Mouse (Mus musculus): ENCODE measurements around the gene Cmc4. TPM values are rescaled to one million over a fixed set of nuclear protein-coding genes. Genes with fewer than 3 reads are reported as not detected.

Cmc4 gene
- polyA plus RNA-seq, 1 experiment from 2014 or later, result 15.9 TPM

Other genes with a start within 250 kb of the Cmc4 start
- gene Fundc2, start 34.2 kb downstream of the Cmc4 start, polyA plus RNA-seq (2016; fragmentation: Nextera tagmentation; extraction: Ambion mirVana), result 29.4 and 29.7 TPM in 2 replicates
- 0.69 and 0.74 TPM in 2 replicates for gene F8, start 34.0 kb downstream of the Cmc4 start, polyA plus RNA-seq (2016; fragmentation: Nextera tagmentation; extraction: Ambion mirVana)
- 9.1 and 9.3 TPM in 2 replicates for gene Mtcp1, start within 50 bp of the Cmc4 start, polyA plus RNA-seq (2016; fragmentation: Nextera tagmentation; extraction: Ambion mirVana)
- 75.7 and 84.5 TPM in 2 replicates for gene Brcc3, start within 50 bp of the Cmc4 start, polyA plus RNA-seq (2016; fragmentation: Nextera tagmentation; extraction: Ambion mirVana)
- gene Vbp1, start 97.7 kb upstream of the Cmc4 start, polyA plus RNA-seq (2016; fragmentation: Nextera tagmentation; extraction: Ambion mirVana), result 200 and 201 TPM in 2 replicates
- 10.2 and 11.7 TPM in 2 replicates for gene Rab39b, start 161.6 kb upstream of the Cmc4 start, polyA plus RNA-seq (2016; fragmentation: Nextera tagmentation; extraction: Ambion mirVana)

Data from forebrain, embryonic 10.5 days (tissue).